Mouse (Mus musculus) central nervous system, embryonic 11.5 days (tissue): Measurements from ENCODE around the gene Olfr153. TPM values are rescaled to one million over a fixed set of nuclear protein-coding genes. Genes with fewer than 3 reads are reported as not detected.

Source experiments
- polyA plus RNA-seq: library from polyadenylated mRNA; depleted of rRNA; stranded (reverse); fragments of >200 nt; gene quantifications from 2 replicates; pipeline ENCODE4 v1.2.3, GENCODE M21; 2012; rRNA removed

Olfr153 gene
- polyA plus RNA-seq = not detected in 2 replicates

DNA sequence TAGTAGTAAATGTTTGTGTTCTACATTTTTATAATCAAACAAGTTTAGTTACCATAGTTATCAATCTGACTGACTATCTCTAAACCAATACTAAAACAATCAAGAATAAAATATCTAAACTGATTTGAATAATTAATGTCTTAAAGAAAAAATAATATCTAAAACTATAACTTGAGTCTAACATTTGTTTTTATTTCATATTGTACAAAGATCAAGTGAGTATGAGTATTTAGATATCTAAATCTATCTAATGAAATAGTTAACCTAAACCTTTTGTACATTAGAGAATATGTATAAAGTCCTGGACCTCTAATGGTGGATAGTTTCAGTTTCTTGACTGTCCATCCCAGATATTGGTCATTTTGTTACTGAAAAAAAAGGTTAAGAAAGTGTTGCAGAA is at the start of gene Olfr153:
Olfr153 (plus strand) TSS at position 301 of the 400 bp plus-strand sequence.

DNA sequence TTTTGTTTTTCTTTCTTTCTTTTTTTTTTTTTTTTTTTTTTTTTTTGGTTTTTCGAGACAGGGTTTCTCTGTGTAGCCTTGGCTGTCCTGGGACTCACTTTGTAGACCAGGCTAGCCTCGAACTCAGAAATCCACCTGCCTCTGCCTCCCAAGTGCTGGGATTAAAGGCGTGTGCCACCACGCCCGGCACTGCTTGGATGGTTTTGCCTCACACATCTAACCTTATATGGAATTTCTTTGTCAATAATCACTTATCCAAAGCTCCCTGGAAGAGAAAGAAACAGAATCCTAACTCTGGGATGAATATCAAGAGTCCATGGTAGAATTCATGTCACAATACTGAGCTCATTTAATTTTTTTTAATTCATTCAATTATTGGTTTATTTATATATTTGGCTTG is 34.6 kb upstream of the Olfr153 start, which contains the start of gene Pramel7:
Pramel7 (minus strand) TSS at position 101 of the 400 bp plus-strand sequence.

DNA sequence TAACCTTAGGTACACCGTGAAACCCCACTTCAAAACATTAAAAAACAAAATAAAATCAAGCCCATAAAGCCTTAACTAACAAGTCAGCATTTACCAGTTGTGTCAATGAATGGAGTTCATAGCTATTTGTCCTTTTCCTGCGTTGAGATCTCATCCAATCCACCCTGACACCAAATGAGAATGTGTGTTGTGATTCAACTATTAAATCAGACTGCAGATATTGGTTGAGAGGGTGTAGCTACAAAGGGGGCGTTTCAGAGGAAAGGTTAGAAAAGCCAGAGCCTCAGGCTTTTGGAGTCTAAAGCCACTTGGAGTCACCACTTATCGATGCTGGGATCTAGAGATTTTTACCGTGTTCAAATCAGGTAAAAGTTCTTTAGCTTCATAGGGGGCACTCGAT is 25.3 kb upstream of the Olfr153 start, which contains the start of gene Pramel6:
Pramel6 (plus strand) TSS at position 301 of the 400 bp plus-strand sequence.

DNA sequence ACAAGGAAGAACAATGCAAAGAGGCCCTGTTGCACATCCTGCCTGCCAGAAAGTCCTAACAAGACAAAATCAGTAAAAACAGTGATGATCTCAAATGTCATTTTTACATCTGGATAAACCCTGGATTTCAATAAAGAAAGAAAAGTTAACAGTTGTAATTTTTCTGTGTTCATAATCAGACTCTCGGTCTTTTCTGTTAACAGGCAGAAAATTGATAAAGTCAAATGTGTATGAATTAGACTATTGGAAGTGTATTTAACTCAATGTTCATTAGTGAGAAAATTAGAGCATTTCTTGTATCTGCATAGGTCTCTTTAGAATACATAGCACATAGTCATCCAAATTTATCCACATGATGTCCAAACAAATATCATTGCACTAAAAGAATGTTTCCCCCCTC is 13.8 kb downstream of the Olfr153 start, which contains the start of gene Olfr1128:
Olfr1128 (minus strand) TSS at position 101 of the 400 bp plus-strand sequence.

DNA sequence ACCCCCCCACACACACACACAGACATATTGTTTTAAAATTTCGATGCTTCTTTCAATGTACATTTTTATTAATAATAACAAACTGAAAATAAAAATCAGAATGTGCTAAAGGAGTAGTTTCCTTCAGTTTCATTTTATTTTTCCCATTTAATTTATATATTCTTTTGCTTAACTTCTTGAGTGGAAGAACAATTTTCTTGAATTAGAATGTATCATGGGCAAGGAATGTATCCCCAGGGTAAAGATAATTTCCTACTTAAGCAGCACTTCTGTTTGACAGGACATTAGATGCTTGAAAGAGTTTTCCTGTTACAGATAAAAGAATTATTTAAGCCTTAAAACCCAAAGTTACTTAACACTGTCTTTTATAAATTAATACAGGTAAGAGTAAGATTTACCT is 42.0 kb downstream of the Olfr153 start, which contains the start of gene Olfr1129:
Olfr1129 (plus strand) TSS at position 301 of the 400 bp plus-strand sequence.

Other genes with a start within 250 kb of the Olfr153 start
- gene Olfr1118, start 224.2 kb upstream of the Olfr153 start, polyA plus RNA-seq = not detected in 2 replicates
- not detected in 2 replicates for gene Olfr1120, start 177.0 kb upstream of the Olfr153 start, polyA plus RNA-seq
- not detected in 2 replicates for gene Olfr1121, start 161.9 kb upstream of the Olfr153 start, polyA plus RNA-seq
- not detected in 2 replicates for gene Olfr1122, start 145.9 kb upstream of the Olfr153 start, polyA plus RNA-seq
- gene Olfr1123, start 115.2 kb upstream of the Olfr153 start, polyA plus RNA-seq = not detected in 2 replicates
- not detected in 2 replicates for gene Olfr1124, start 101.5 kb upstream of the Olfr153 start, polyA plus RNA-seq
- gene Olfr1126, start 77.8 kb upstream of the Olfr153 start, polyA plus RNA-seq = not detected in 2 replicates
- not detected in 2 replicates for gene Pramel7, start 34.7 kb upstream of the Olfr153 start, polyA plus RNA-seq
- not detected in 2 replicates for gene Pramel6, start 25.2 kb upstream of the Olfr153 start, polyA plus RNA-seq
- not detected in 2 replicates for gene Olfr1128, start 13.7 kb downstream of the Olfr153 start, polyA plus RNA-seq
- not detected in 2 replicates for gene Olfr1129, start 42.1 kb downstream of the Olfr153 start, polyA plus RNA-seq
- gene Olfr1130, start 74.4 kb downstream of the Olfr153 start, polyA plus RNA-seq = not detected in 2 replicates
- not detected in 2 replicates for gene Olfr1131, start 95.3 kb downstream of the Olfr153 start, polyA plus RNA-seq
- gene Olfr1132, start 105.7 kb downstream of the Olfr153 start, polyA plus RNA-seq = not detected in 2 replicates
- not detected in 2 replicates for gene Olfr1133, start 115.6 kb downstream of the Olfr153 start, polyA plus RNA-seq
- not detected in 2 replicates for gene Olfr1134, start 126.7 kb downstream of the Olfr153 start, polyA plus RNA-seq
- not detected in 2 replicates for gene Olfr1135, start 141.9 kb downstream of the Olfr153 start, polyA plus RNA-seq
- not detected in 2 replicates for gene Olfr1136, start 162.2 kb downstream of the Olfr153 start, polyA plus RNA-seq
- not detected in 2 replicates for gene Olfr1137, start 181.4 kb downstream of the Olfr153 start, polyA plus RNA-seq
- gene Olfr1138, start 208.2 kb downstream of the Olfr153 start, polyA plus RNA-seq = not detected in 2 replicates
- gene Olfr1140, start 212.0 kb downstream of the Olfr153 start, polyA plus RNA-seq = not detected in 2 replicates
- gene Olfr1141, start 222.2 kb downstream of the Olfr153 start, polyA plus RNA-seq = not detected in 2 replicates
- gene Olfr152, start 247.7 kb downstream of the Olfr153 start, polyA plus RNA-seq = not detected in 2 replicates